Comparison of ENCODE assay signal across 8 mouse cellular contexts in genomic region chr15:99704041-99704681, GRCm38 (mm10). TPM values are rescaled to one million over a fixed set of nuclear protein-coding genes. Genes with fewer than 3 reads are reported as not detected.
DNase-seq lines count a peak whose midpoint lies in the region; ATAC-seq and TF ChIP-seq lines count a peak whose summit lies in the region.

No protein-coding gene starts in this region.

- TF ChIP-seq CTCF in lung, adult 2 months (IDR thresholded peaks at IDR 0.05; ENCODE audit: insufficient read depth, low read length) = no peak
- TF ChIP-seq CTCF in thymus, adult 2 months (IDR thresholded peaks at IDR 0.05; ENCODE audit: borderline replicate concordance, control insufficient read depth, extremely low read depth, insufficient read depth, low read length, poor library complexity) = no peak

- no peak for TF ChIP-seq POLR2A in lung, adult 2 months (IDR thresholded peaks at IDR 0.05; ENCODE audit: borderline replicate concordance, extremely low read depth, low read depth, low read length)
- TF ChIP-seq POLR2A in thymus, adult 2 months (IDR thresholded peaks at IDR 0.05; ENCODE audit: control insufficient read depth, extremely low read depth, insufficient read depth, low read length, poor library complexity) = no peak

- 54% methylated on average over 23 of the region's 23 CpGs for WGBS in lung, embryonic 15.5 days
- WGBS in lung, adult 2 months = 46% methylated on average over 23 of the region's 23 CpGs
- WGBS in embryonic facial prominence, embryonic 11.5 days = 25% methylated on average over 23 of the region's 23 CpGs
- WGBS in hindbrain, embryonic 15.5 days = 14% methylated on average over 23 of the region's 23 CpGs
- WGBS in midbrain, embryonic 10.5 days = 31% methylated on average over 23 of the region's 23 CpGs
- WGBS in thymus, adult 2 months = 94% methylated on average over 23 of the region's 23 CpGs

- H3K4me3 ChIP-seq in lung, embryonic 15.5 days = no peak overlapping the region
- no peak overlapping the region for H3K4me3 ChIP-seq in lung, adult 2 months (replicated peaks; ENCODE audit: extremely low read depth, low read depth, low read length)
- 0 out of 2 replicates have a peak overlapping the region, but pooled peaks have one; percentile 8 for H3K4me3 ChIP-seq in embryonic facial prominence, embryonic 11.5 days (ENCODE audit: low read depth, low read length)
- peak overlapping the region; percentile 83 for H3K4me3 ChIP-seq in hindbrain, embryonic 15.5 days
- peak overlapping the region; percentile 93 for H3K4me3 ChIP-seq in midbrain, embryonic 10.5 days
- H3K4me3 ChIP-seq in thymus, adult 2 months (ENCODE audit: control insufficient read depth, insufficient read depth, low read length) = no peak overlapping the region

- no peak for DNase-seq in lung, adult 2 months
- no peak for DNase-seq in embryonic facial prominence, embryonic 11.5 days (ENCODE audit: low spot score)
- peak; percentile 26 for DNase-seq in midbrain, embryonic 10.5 days (ENCODE audit: low spot score)
- no peak for DNase-seq in urinary bladder, adult 2 months (ENCODE audit: low spot score)
- DNase-seq in thymus, postnatal 25 days = no peak
- DNase-seq in thymus, adult 2 months = no peak

- H3K4me2 ChIP-seq in lung, embryonic 15.5 days = peak overlapping the region; percentile 76
- peak overlapping the region; percentile 29 for H3K4me2 ChIP-seq in embryonic facial prominence, embryonic 11.5 days (ENCODE audit: low read depth, low read length)
- peak overlapping the region; percentile 89 for H3K4me2 ChIP-seq in hindbrain, embryonic 15.5 days

- H3K9me3 ChIP-seq in lung, embryonic 15.5 days = no peaks in the 10 kb centered on the region
- no peaks in the 10 kb centered on the region for H3K9me3 ChIP-seq in embryonic facial prominence, embryonic 11.5 days (replicated peaks; ENCODE audit: control insufficient read depth, low read length)
- no peaks in the 10 kb centered on the region for H3K9me3 ChIP-seq in hindbrain, embryonic 15.5 days
- no peaks in the 10 kb centered on the region for H3K9me3 ChIP-seq in midbrain, embryonic 10.5 days (replicated peaks)

- no peak for ATAC-seq in lung, embryonic 15.5 days (ENCODE audit: borderline replicate concordance, extremely low read depth, low FRiP score, low TSS enrichment)
- no peak for ATAC-seq in embryonic facial prominence, embryonic 11.5 days (replicated peaks; ENCODE audit: insufficient number of reproducible peaks, low FRiP score, low TSS enrichment, low read depth)
- no peak for ATAC-seq in hindbrain, embryonic 15.5 days (ENCODE audit: low FRiP score, low read depth)

- H3K4me1 ChIP-seq in lung, embryonic 15.5 days = peaks cover 23% of the 10 kb centered on the region
- H3K4me1 ChIP-seq in lung, adult 2 months (ENCODE audit: control insufficient read depth, insufficient read depth, low read length) = peaks cover 4% of the 10 kb centered on the region; the same call in 1 of the 2 replicates
- H3K4me1 ChIP-seq in embryonic facial prominence, embryonic 11.5 days (ENCODE audit: control insufficient read depth, insufficient read depth, low read length) = no peaks in the 10 kb centered on the region; the same call in none of the 2 replicates
- peaks cover 33% of the 10 kb centered on the region for H3K4me1 ChIP-seq in hindbrain, embryonic 15.5 days (replicated peaks)
- peaks cover 47% of the 10 kb centered on the region for H3K4me1 ChIP-seq in midbrain, embryonic 10.5 days
- H3K4me1 ChIP-seq in thymus, adult 2 months (replicated peaks; ENCODE audit: control insufficient read depth, insufficient read depth, low read length) = peaks cover 11% of the 10 kb centered on the region

- no peaks in the 10 kb centered on the region; the same call in 1 of the 2 replicates for H3K27me3 ChIP-seq in lung, embryonic 15.5 days
- no peaks in the 10 kb centered on the region for H3K27me3 ChIP-seq in embryonic facial prominence, embryonic 11.5 days (ENCODE audit: control insufficient read depth, insufficient read depth, low read length)
- H3K27me3 ChIP-seq in hindbrain, embryonic 15.5 days = no peaks in the 10 kb centered on the region
- no peaks in the 10 kb centered on the region; the same call in 1 of the 2 replicates for H3K27me3 ChIP-seq in midbrain, embryonic 10.5 days (ENCODE audit: low read depth, poor library complexity, severe bottlenecking)
- no peaks in the 10 kb centered on the region for H3K27me3 ChIP-seq in thymus, adult 2 months (ENCODE audit: control insufficient read depth, insufficient read depth, low read length)

- 0 out of 2 replicates have a peak overlapping the region, but pooled peaks have one; percentile 15 for H3K9ac ChIP-seq in lung, embryonic 15.5 days
- H3K9ac ChIP-seq in embryonic facial prominence, embryonic 11.5 days (replicated peaks; ENCODE audit: low read length) = peak overlapping the region; percentile 34
- H3K9ac ChIP-seq in hindbrain, embryonic 15.5 days = peak overlapping the region; percentile 35

- peaks cover 45% of the 10 kb centered on the region for H3K36me3 ChIP-seq in lung, embryonic 15.5 days
- H3K36me3 ChIP-seq in embryonic facial prominence, embryonic 11.5 days (replicated peaks; ENCODE audit: control insufficient read depth, insufficient read depth, low read depth, low read length) = peaks cover 21% of the 10 kb centered on the region
- H3K36me3 ChIP-seq in hindbrain, embryonic 15.5 days = peaks cover 39% of the 10 kb centered on the region
- peaks cover 58% of the 10 kb centered on the region for H3K36me3 ChIP-seq in midbrain, embryonic 10.5 days
- H3K36me3 ChIP-seq in thymus, adult 2 months (ENCODE audit: control insufficient read depth, insufficient read depth, low read length) = peaks cover 31% of the 10 kb centered on the region

- H3K27ac ChIP-seq in lung, embryonic 15.5 days = peak overlapping the region; percentile 41
- H3K27ac ChIP-seq in embryonic facial prominence, embryonic 11.5 days (replicated peaks; ENCODE audit: low read depth, low read length) = peak overlapping the region; percentile 20; the same call in 1 of the 2 replicates
- peak overlapping the region; percentile 98 for H3K27ac ChIP-seq in hindbrain, embryonic 15.5 days (replicated peaks)
- H3K27ac ChIP-seq in midbrain, embryonic 10.5 days (replicated peaks) = peak overlapping the region; percentile 100
- H3K27ac ChIP-seq in thymus, adult 2 months (ENCODE audit: control insufficient read depth, insufficient read depth, low read length) = no peak overlapping the region

RNA-seq across cellular contexts. Expression of gene Gm17349, which starts 1.1 kb away (rescaled TPM):
- not detected in 2 replicates for polyA plus RNA-seq in lung, embryonic 15.5 days (2015; fragmentation: Nextera tagmentation; extraction: Ambion mirVana)
- 1.0 TPM in 1 of 2 replicates, not detected in the other for polyA plus RNA-seq in lung, adult 2 months (2012; rRNA removed)
- not detected in 2 replicates for polyA plus RNA-seq in embryonic facial prominence, embryonic 11.5 days (2014; fragmentation: Nextera tagmentation; extraction: Ambion mirVana)
- not detected in 2 replicates for polyA plus RNA-seq in hindbrain, embryonic 15.5 days (2015; fragmentation: Nextera tagmentation; extraction: Ambion mirVana)
- not detected in 2 replicates for polyA plus RNA-seq in midbrain, embryonic 10.5 days (2016; fragmentation: Nextera tagmentation; extraction: Ambion mirVana)
- polyA plus RNA-seq in urinary bladder, adult 2 months (2012; rRNA removed) = 0.52 TPM in 1 of 2 replicates, not detected in the other
- not detected in 2 replicates for polyA plus RNA-seq in thymus, adult 2 months (2012; rRNA removed)

RNA-seq across cellular contexts. Expression of gene Smarcd1, which starts 2.2 kb away (rescaled TPM):
- 41.1 and 50.7 TPM in 2 replicates for polyA plus RNA-seq in lung, embryonic 15.5 days (2015; fragmentation: Nextera tagmentation; extraction: Ambion mirVana)
- 30.1 and 38.0 TPM in 2 replicates for polyA plus RNA-seq in lung, adult 2 months (2012; rRNA removed)
- 66.8 and 81.1 TPM in 2 replicates for polyA plus RNA-seq in embryonic facial prominence, embryonic 11.5 days (2014; fragmentation: Nextera tagmentation; extraction: Ambion mirVana)
- 89.1 and 96.4 TPM in 2 replicates for polyA plus RNA-seq in hindbrain, embryonic 15.5 days (2015; fragmentation: Nextera tagmentation; extraction: Ambion mirVana)
- 98.1 and 112 TPM in 2 replicates for polyA plus RNA-seq in midbrain, embryonic 10.5 days (2016; fragmentation: Nextera tagmentation; extraction: Ambion mirVana)
- polyA plus RNA-seq in urinary bladder, adult 2 months (2012; rRNA removed) = 20.4 and 20.5 TPM in 2 replicates
- polyA plus RNA-seq in thymus, adult 2 months (2012; rRNA removed) = 106 and 111 TPM in 2 replicates

RNA-seq across cellular contexts. Expression of gene Gpd1, which starts 13.2 kb away (rescaled TPM):
- 0.82 and 1.1 TPM in 2 replicates for polyA plus RNA-seq in lung, embryonic 15.5 days (2015; fragmentation: Nextera tagmentation; extraction: Ambion mirVana)
- 55.2 and 114 TPM in 2 replicates for polyA plus RNA-seq in lung, adult 2 months (2012; rRNA removed)
- polyA plus RNA-seq in embryonic facial prominence, embryonic 11.5 days (2014; fragmentation: Nextera tagmentation; extraction: Ambion mirVana) = 0.10 and 0.18 TPM in 2 replicates
- polyA plus RNA-seq in hindbrain, embryonic 15.5 days (2015; fragmentation: Nextera tagmentation; extraction: Ambion mirVana) = 3.6 and 4.7 TPM in 2 replicates
- polyA plus RNA-seq in midbrain, embryonic 10.5 days (2016; fragmentation: Nextera tagmentation; extraction: Ambion mirVana) = 0.40 and 0.62 TPM in 2 replicates
- polyA plus RNA-seq in urinary bladder, adult 2 months (2012; rRNA removed) = 11.7 and 14.9 TPM in 2 replicates
- 108 and 187 TPM in 2 replicates for polyA plus RNA-seq in thymus, adult 2 months (2012; rRNA removed)

RNA-seq across cellular contexts. Expression of gene Cox14, which starts 21.3 kb away (rescaled TPM):
- polyA plus RNA-seq in lung, embryonic 15.5 days (2015; fragmentation: Nextera tagmentation; extraction: Ambion mirVana) = 132 and 137 TPM in 2 replicates
- 168 and 205 TPM in 2 replicates for polyA plus RNA-seq in lung, adult 2 months (2012; rRNA removed)
- polyA plus RNA-seq in embryonic facial prominence, embryonic 11.5 days (2014; fragmentation: Nextera tagmentation; extraction: Ambion mirVana) = 122 and 152 TPM in 2 replicates
- 171 and 178 TPM in 2 replicates for polyA plus RNA-seq in hindbrain, embryonic 15.5 days (2015; fragmentation: Nextera tagmentation; extraction: Ambion mirVana)
- polyA plus RNA-seq in midbrain, embryonic 10.5 days (2016; fragmentation: Nextera tagmentation; extraction: Ambion mirVana) = 157 and 159 TPM in 2 replicates
- 119 and 162 TPM in 2 replicates for polyA plus RNA-seq in urinary bladder, adult 2 months (2012; rRNA removed)
- 227 and 284 TPM in 2 replicates for polyA plus RNA-seq in thymus, adult 2 months (2012; rRNA removed)

RNA-seq across cellular contexts. Expression of gene Asic1, which starts 34.0 kb away (rescaled TPM):
- polyA plus RNA-seq in lung, embryonic 15.5 days (2015; fragmentation: Nextera tagmentation; extraction: Ambion mirVana) = 1.4 and 1.8 TPM in 2 replicates
- polyA plus RNA-seq in lung, adult 2 months (2012; rRNA removed) = 0.18 and 0.19 TPM in 2 replicates
- 2.6 and 4.1 TPM in 2 replicates for polyA plus RNA-seq in embryonic facial prominence, embryonic 11.5 days (2014; fragmentation: Nextera tagmentation; extraction: Ambion mirVana)
- polyA plus RNA-seq in hindbrain, embryonic 15.5 days (2015; fragmentation: Nextera tagmentation; extraction: Ambion mirVana) = 58.1 and 63.6 TPM in 2 replicates
- 6.0 and 14.9 TPM in 2 replicates for polyA plus RNA-seq in midbrain, embryonic 10.5 days (2016; fragmentation: Nextera tagmentation; extraction: Ambion mirVana)
- polyA plus RNA-seq in urinary bladder, adult 2 months (2012; rRNA removed) = 0.19 and 0.22 TPM in 2 replicates
- 0.13 and 0.19 TPM in 2 replicates for polyA plus RNA-seq in thymus, adult 2 months (2012; rRNA removed)

Comparison
In these comparisons a context has a peak if more than half of its experiments do, and no peak if none do; other contexts are left out.
1. H3K4me2 ChIP-seq: peak in every context shown above with its lines; median percentile 89 in hindbrain, embryonic 15.5 days; 76 in lung, embryonic 15.5 days; 29 in embryonic facial prominence, embryonic 11.5 days.
2. H3K4me3 ChIP-seq: peak in embryonic facial prominence, embryonic 11.5 days (single experiment), hindbrain, embryonic 15.5 days (single experiment) and midbrain, embryonic 10.5 days (single experiment); none in lung, embryonic 15.5 days (single experiment), lung, adult 2 months (single experiment) and thymus, adult 2 months (single experiment).
3. Peak in every context shown above with its lines, with median percentiles within 50 percentile points of each other: H3K9ac ChIP-seq.